Mouse (Mus musculus) heart, adult 2 months (tissue): ENCODE measurements around the gene Mcam. TPM values are rescaled to one million over a fixed set of nuclear protein-coding genes. Genes with fewer than 3 reads are reported as not detected.
"Not testable (repeated sequence)": the region's sequence is repeated elsewhere in the genome, so short reads cannot be mapped to it uniquely, and the experiment has no call there.

Experiments used
- DNase-seq, 2 experiments: peaks; one replicate each; pipeline ENCODE4 v3.0.0; 2021
- H3K27ac ChIP-seq: fragments of 200-600 bp; 2 replicates; pipeline ENCODE4 v1.8.1; 2022
- H3K27me3 ChIP-seq: fragments of 200-500 bp; 2 replicates; pipeline ENCODE4 v1.6.1; 2012; ENCODE audit warnings: mild to moderate bottlenecking, low read length, inconsistent platforms, mixed read lengths; ENCODE audit not compliant: control insufficient read depth, insufficient read depth
- H3K36me3 ChIP-seq: fragments of 200-500 bp; 2 replicates; pipeline ENCODE4 v1.6.1; 2012; ENCODE audit warnings: low read length, inconsistent platforms; ENCODE audit not compliant: control insufficient read depth, insufficient read depth
- H3K4me1 ChIP-seq: fragments of 200-500 bp; 2 replicates; pipeline ENCODE4 v1.6.1; 2011; ENCODE audit warnings: low read length; ENCODE audit not compliant: control insufficient read depth, insufficient read depth
- H3K4me3 ChIP-seq: fragments of 200-600 bp; 2 replicates; pipeline ENCODE4 v1.8.1; 2022
- H3K79me2 ChIP-seq: fragments of 200-500 bp; replicated peaks from 2 replicates; pipeline ENCODE4 v1.6.1; 2012; ENCODE audit warnings: mild to moderate bottlenecking, inconsistent platforms, low read length, moderate library complexity, mixed read lengths; ENCODE audit not compliant: control insufficient read depth, insufficient read depth
- H3K9ac ChIP-seq: fragments of 200-500 bp; 2 replicates; pipeline ENCODE4 v1.6.1; 2012; ENCODE audit warnings: low read depth, mild to moderate bottlenecking, control low read depth, inconsistent platforms, low read length, mixed read lengths
- CTCF ChIP-seq: fragments of 200-600 bp; IDR thresholded peaks from 2 replicates; pipeline ENCODE4 v1.8.1; 2022; ENCODE audit warnings: antibody characterized with exemption, mild to moderate bottlenecking, moderate library complexity
- EP300 ChIP-seq: fragments of 200-500 bp; IDR thresholded peaks from 2 replicates; pipeline ENCODE4 v1.6.1; 2011; ENCODE audit warnings: low read depth, low read length, control low read depth; ENCODE audit not compliant: insufficient read depth
- POLR2A ChIP-seq: fragments of 200-500 bp; IDR thresholded peaks from 2 replicates; pipeline ENCODE4 v1.6.1; 2011; ENCODE audit warnings: mild to moderate bottlenecking, low read depth, low read length, control low read depth; ENCODE audit not compliant: insufficient read depth
- WGBS: fragments of 180-500 bp; shearing (Covaris S2); methylation state at CpG from one replicate; pipeline ENCODE4 v1.1.7; 2018; 5-methylcytosine and 5-hydroxymethylcytosine counted together
- intact Hi-C: fragments of 180-260 bp; cut with DNase I; formaldehyde crosslinking; loops from one replicate; pipeline ENCODE4 v1.15.1; 2025
- polyA plus RNA-seq: library from polyadenylated mRNA; depleted of rRNA; stranded (reverse); fragments of >200 nt; gene quantifications from 2 replicates; pipeline ENCODE4 v1.2.3, GENCODE M21; 2012
- total RNA-seq, 2 experiments: library from RNA; stranded (reverse); gene quantifications; 2 replicates each; pipeline ENCODE4 v1.2.3; 2021

Mcam gene
- total and polyA plus RNA-seq, 3 experiments = 31.6 to 49.8 (median 32.5) TPM

DNA sequence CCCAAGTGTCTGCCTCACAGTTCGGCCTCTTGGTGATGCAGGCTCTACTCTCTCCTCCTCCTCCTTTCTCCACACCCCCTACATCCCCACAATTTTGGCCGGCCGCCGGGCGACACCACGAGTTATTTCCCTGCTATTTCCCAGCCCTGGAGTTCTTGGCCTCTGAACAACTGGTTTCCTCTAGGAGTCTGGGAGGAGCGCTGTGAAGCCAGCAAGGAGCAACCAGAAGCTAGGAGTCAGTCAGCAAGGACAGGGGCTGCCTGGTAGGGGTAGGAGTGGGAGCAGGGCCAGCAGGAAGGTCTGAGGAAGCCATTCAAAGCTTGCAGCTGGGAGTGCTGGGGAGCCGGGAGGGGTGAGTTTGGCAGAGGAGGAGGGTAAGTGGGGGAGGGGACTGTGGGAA, 27.2 kb upstream of the Mcam start, which contains the start of gene C1qtnf5:
TSS of gene C1qtnf5 (plus strand) at position 136 of the 400 bp plus-strand sequence.
- peak; percentile 89 to 90 for DNase-seq
- Histone ChIP-seq H3K9ac (peak within 1 kb of the TSS; percentile 58), H3K27ac (peak within 1 kb of the TSS; percentile 72), H3K79me2 (no peaks in the 10 kb centered on the region; the same call in 1 of the 2 replicates), H3K4me3 (peak within 1 kb of the TSS; percentile 31), H3K27me3 (no peaks in the 10 kb centered on the region), H3K4me1 (peaks cover 7% of the 10 kb centered on the region; the same call in 1 of the 2 replicates), H3K36me3 (peaks cover 3% of the 10 kb centered on the region; the same call in 1 of the 2 replicates)
- intact Hi-C loops = loop anchor here (5.0 kb wide), 1 partner anchor 35 kb away; no protein-coding TSS in a partner anchor
- TF ChIP-seq EP300 (no peak; the same call in 1 of the 2 replicates), POLR2A (peak; percentile 57)
- 15% methylated on average over 8 of the region's 8 CpGs for WGBS

DNA sequence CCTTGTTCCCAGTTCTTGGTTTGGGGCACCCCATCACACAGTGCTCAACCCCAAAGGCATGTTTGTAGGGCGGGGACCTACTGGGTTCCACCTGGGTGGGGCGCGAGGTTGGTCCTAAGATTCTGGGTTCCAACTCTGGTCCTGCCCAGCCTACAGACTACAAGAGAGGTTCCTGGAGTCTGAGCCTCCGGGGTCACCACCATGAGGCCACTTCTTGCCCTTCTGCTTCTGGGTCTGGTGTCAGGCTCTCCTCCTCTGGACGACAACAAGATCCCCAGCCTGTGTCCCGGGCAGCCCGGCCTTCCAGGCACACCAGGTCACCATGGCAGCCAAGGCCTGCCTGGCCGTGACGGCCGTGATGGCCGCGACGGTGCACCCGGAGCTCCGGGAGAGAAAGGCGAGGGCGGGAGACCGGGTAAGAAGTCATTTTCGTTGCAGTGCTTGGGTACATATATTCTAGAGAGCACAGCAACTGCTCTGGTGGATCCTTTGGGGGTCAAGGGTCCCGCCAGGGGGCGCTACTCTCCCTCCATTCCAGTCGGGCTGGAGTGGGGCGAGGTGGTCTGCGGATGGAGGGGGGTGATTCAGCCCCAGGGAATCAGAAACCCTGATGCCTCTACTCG, 26.6 kb upstream of the Mcam start:
- intact Hi-C loops = loop anchor here (2.0 to 5.0 kb wide), 3 partner anchors 23 to 123 kb away; no protein-coding TSS in a partner anchor
- Histone ChIP-seq H3K27me3 (no peaks in the 10 kb centered on the region), H3K9ac (peak overlapping the region; percentile 58), H3K79me2 (no peaks in the 10 kb centered on the region; the same call in 1 of the 2 replicates), H3K4me1 (peaks cover 8% of the 10 kb centered on the region), H3K36me3 (peaks cover 3% of the 10 kb centered on the region; the same call in 1 of the 2 replicates), H3K27ac (peak overlapping the region; percentile 72), H3K4me3 (peak overlapping the region; percentile 31)
- no peak for TF ChIP-seq EP300
- no peak for TF ChIP-seq POLR2A
- TF ChIP-seq CTCF = peak; percentile 69
- WGBS = 33% methylated on average over 25 of the region's 25 CpGs
- DNase-seq = peak; percentile 53 to 72

DNA sequence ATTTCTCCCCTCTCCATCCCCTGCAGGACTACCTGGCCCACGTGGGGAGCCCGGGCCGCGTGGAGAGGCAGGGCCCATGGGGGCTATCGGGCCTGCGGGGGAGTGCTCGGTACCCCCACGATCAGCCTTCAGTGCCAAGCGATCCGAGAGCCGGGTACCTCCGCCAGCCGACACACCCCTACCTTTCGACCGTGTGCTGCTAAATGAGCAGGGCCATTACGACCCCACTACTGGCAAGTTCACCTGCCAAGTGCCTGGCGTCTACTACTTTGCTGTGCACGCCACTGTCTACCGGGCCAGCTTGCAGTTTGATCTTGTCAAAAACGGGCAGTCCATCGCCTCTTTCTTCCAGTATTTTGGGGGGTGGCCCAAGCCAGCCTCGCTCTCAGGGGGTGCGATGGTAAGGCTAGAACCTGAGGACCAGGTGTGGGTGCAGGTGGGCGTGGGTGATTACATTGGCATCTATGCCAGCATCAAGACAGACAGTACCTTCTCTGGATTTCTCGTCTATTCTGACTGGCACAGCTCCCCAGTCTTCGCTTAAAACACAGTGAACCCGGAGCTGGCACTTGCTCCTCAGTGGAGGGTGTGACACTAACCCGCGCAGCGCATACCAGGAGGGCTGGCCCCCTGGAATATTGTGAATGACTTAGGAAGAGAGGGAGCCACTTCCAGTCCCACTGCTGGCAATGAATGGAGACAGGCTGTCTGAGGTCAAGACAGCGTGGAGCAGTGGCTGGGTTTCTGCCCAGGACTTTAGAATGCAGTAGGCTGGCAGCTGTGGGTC, 25.8 kb upstream of the Mcam start:
- WGBS = 81% methylated on average over 31 of the region's 31 CpGs
- no peak overlapping the region; the same call in 1 of the 2 replicates for H3K4me3 ChIP-seq
- TF ChIP-seq EP300 (no peak), CTCF (no peak), POLR2A (no peak)
- H3K27me3 ChIP-seq = no peaks in the 10 kb centered on the region
- no peaks in the 10 kb centered on the region; the same call in 1 of the 2 replicates for H3K79me2 ChIP-seq
- DNase-seq = peak in 1 of 2 experiments; percentile 25
- H3K4me1 ChIP-seq = peaks cover 9% of the 10 kb centered on the region
- H3K9ac ChIP-seq = no peak overlapping the region
- no peak overlapping the region; the same call in 1 of the 2 replicates for H3K27ac ChIP-seq
- peaks cover 3% of the 10 kb centered on the region; the same call in 1 of the 2 replicates for H3K36me3 ChIP-seq
- intact Hi-C loops = loop anchor here (2.0 to 5.0 kb wide), 3 partner anchors 24 to 124 kb away; no protein-coding TSS in a partner anchor

DNA sequence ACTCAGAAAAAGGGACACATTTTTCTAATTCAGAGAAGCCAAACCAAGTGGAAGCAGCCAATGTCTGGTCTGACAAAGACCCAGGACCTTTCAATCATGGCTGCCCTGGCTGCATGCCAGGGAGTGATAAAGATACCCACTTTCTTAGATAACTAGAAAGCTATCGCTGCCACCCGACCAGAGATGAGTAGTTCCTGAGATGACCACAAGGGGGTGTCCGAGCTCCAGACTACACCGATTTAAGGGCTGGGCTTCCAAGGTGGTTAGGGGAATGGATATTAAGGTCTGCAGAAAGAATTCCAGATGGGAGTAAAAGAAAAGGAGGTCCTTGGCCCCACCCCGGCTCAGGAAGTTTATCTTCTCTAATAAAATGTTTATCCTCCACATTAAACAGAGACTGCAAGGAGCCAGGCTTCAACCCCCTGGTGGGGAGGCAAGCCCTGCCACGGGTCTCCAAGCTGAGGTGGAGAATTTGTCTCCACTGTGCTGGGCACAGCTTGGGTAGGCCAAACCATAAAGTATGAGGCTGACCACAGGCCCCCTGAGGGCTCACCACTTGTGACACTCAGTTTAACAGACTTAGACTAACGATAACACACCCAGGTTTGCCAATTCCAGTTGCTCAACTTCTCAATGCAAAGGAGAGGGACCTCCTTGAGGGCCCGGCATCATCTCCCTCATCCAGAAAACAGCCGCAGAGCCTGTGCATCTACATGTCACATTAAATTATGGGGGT, 24.7 kb upstream of the Mcam start:
- TF ChIP-seq EP300 (no peak), CTCF (peak; percentile 95)
- Histone ChIP-seq H3K36me3 (peaks cover 3% of the 10 kb centered on the region; the same call in 1 of the 2 replicates), H3K27ac (no peak overlapping the region; the same call in 1 of the 2 replicates), H3K79me2 (no peaks in the 10 kb centered on the region; the same call in 1 of the 2 replicates), H3K4me1 (peaks cover 9% of the 10 kb centered on the region), H3K4me3 (no peak overlapping the region), H3K9ac (no peak overlapping the region), H3K27me3 (no peaks in the 10 kb centered on the region)
- 29% methylated on average over 9 of the region's 9 CpGs for WGBS
- DNase-seq = peak; percentile 65 to 78
- intact Hi-C loops = loop anchor here (2.0 to 5.0 kb wide), 3 partner anchors 25 to 125 kb away; no protein-coding TSS in a partner anchor

DNA sequence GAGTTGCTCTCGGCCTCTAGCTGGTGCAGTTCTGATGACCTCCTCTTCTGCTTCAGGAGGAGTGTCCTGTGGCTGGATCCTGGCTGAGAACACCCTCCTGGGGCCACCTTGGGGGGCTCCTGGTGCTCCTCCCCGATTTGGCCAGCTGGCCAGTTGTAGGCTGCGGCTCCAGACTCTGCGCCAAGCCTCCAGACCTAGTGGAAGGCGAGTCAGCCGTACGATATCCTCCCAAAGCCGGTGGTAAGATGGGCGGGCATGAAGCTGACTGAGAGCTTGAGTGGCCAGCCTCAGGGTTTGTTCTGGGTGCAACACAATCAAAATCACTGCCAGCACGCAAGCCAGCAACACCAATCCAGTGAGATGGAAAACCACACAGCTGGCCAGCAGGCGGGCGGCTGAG, 22.4 kb upstream of the Mcam start:
- H3K4me1 ChIP-seq, H3K27ac ChIP-seq, H3K79me2 ChIP-seq, intact Hi-C loops, H3K36me3 ChIP-seq, H3K4me3 ChIP-seq, H3K9ac ChIP-seq, H3K27me3 ChIP-seq: not testable (repeated sequence)
- DNase-seq = peak in 1 of 2 experiments; percentile 16
- 40% methylated on average over 10 of the region's 12 CpGs for WGBS
